Mouse (Mus musculus) midbrain, embryonic 15.5 days (tissue): ENCODE data around the gene Arpc1a. TPM values are rescaled to one million over a fixed set of nuclear protein-coding genes. Genes with fewer than 3 reads are reported as not detected.

ENCODE experiments used
- ATAC-seq: fragments of 200-750 bp; cut with Nextera tagmentation; replicated peaks from 2 replicates; pipeline ENCODE4 v1.8.0; 2017; ENCODE audit warnings: moderate TSS enrichment
- H3K27ac ChIP-seq: fragments of 300-500 bp; sonication (generic); 2 replicates; pipeline ENCODE4 v1.5.1; 2015; ENCODE audit warnings: mild to moderate bottlenecking, inconsistent platforms
- H3K27me3 ChIP-seq: fragments of 300-500 bp; sonication (generic); replicated peaks from 2 replicates; pipeline ENCODE4 v1.6.1; 2015; ENCODE audit warnings: inconsistent platforms
- H3K36me3 ChIP-seq: fragments of 300-500 bp; sonication (generic); replicated peaks from 2 replicates; pipeline ENCODE4 v1.6.1; 2015; ENCODE audit warnings: inconsistent platforms
- H3K4me1 ChIP-seq: fragments of 300-500 bp; sonication (generic); 2 replicates; pipeline ENCODE4 v1.6.1; 2015; ENCODE audit warnings: inconsistent platforms
- H3K4me2 ChIP-seq: fragments of 300-500 bp; sonication (generic); 2 replicates; pipeline ENCODE4 v1.6.1; 2015; ENCODE audit warnings: inconsistent platforms, mild to moderate bottlenecking, moderate library complexity
- H3K4me3 ChIP-seq: fragments of 300-500 bp; sonication (generic); 2 replicates; pipeline ENCODE4 v1.5.1; 2015; ENCODE audit warnings: mild to moderate bottlenecking, inconsistent platforms
- H3K9ac ChIP-seq: fragments of 300-500 bp; sonication (generic); 2 replicates; pipeline ENCODE4 v1.6.1; 2015; ENCODE audit warnings: mild to moderate bottlenecking, inconsistent platforms
- H3K9me3 ChIP-seq: fragments of 300-500 bp; sonication (generic); 2 replicates; pipeline ENCODE4 v1.6.1; 2016; ENCODE audit warnings: inconsistent platforms
- WGBS: fragments of 180-500 bp; shearing (Covaris S2); methylation state at CpG from one replicate; pipeline ENCODE4 v1.1.7; 2015; ENCODE audit warnings: mixed read lengths; 5-methylcytosine and 5-hydroxymethylcytosine counted together
- polyA plus RNA-seq: library from polyadenylated mRNA; unstranded; fragments of >200 nt; fragmentation: Nextera tagmentation; extraction: Ambion mirVana; gene quantifications from 2 replicates; pipeline ENCODE4 v1.2.1, GENCODE M21; 2015

The Arpc1a gene
- polyA plus RNA-seq, 1 experiment from 2014 or later = 263 TPM

DNA sequence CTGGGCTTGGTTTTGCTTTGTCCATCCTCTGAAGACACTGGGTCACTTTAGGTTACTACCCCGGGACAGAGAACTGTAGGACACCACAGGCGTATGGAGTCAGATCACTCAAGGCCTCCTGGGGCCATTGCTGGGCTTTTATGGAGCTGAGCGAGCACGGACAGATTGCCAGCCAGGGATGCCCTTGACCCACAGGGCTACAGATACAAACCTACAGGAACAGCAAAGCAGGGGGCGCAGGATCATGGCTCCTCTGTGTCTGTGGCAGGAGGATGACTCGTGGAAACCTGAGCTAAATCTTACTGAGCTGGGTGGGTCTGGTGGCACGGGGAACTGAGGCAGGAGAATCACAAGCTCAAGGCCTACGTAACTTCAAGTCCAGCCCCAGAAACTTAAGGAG lies 28.9 kb downstream of the Arpc1a start:
- Histone ChIP-seq H3K36me3 (peaks cover 26% of the 10 kb centered on the region), H3K4me2 (no peak overlapping the region), H3K27ac (no peak overlapping the region), H3K4me3 (no peak overlapping the region), H3K9me3 (no peaks in the 10 kb centered on the region), H3K27me3 (peaks cover 14% of the 10 kb centered on the region), H3K9ac (no peak overlapping the region), H3K4me1 (peaks cover 5% of the 10 kb centered on the region)
- no peak for ATAC-seq
- WGBS = 85% methylated on average over 8 of the region's 8 CpGs

DNA sequence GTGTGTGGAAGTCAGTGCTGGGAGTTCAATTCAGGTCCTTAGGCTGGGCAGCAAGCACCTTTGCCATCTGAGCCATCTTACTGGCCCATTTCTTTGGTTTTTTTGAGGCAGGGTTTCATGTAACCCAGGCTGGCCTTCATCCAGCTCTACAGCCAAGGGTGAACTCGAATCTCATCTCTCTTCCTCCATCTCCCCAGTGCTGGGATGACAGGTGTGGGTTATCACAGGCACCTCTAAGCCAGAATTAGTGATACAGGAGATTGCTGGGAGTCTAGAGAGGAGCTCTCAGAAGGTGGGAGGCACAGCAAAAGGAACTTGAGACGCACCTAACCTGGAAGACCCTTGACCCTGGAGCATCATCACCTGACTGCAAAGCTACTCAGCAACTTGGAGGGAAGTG lies 29.8 kb downstream of the Arpc1a start:
- peaks cover 5% of the 10 kb centered on the region for H3K4me1 ChIP-seq
- H3K4me2 ChIP-seq = peak overlapping the region; percentile 51; the same call in 1 of the 2 replicates
- peaks cover 18% of the 10 kb centered on the region for H3K36me3 ChIP-seq
- no peaks in the 10 kb centered on the region for H3K9me3 ChIP-seq
- no peak overlapping the region for H3K4me3 ChIP-seq
- H3K27ac ChIP-seq = no peak overlapping the region
- H3K9ac ChIP-seq = no peak overlapping the region
- 62% methylated on average over 2 of the region's 2 CpGs for WGBS
- no peak for ATAC-seq
- peaks cover 14% of the 10 kb centered on the region for H3K27me3 ChIP-seq

DNA sequence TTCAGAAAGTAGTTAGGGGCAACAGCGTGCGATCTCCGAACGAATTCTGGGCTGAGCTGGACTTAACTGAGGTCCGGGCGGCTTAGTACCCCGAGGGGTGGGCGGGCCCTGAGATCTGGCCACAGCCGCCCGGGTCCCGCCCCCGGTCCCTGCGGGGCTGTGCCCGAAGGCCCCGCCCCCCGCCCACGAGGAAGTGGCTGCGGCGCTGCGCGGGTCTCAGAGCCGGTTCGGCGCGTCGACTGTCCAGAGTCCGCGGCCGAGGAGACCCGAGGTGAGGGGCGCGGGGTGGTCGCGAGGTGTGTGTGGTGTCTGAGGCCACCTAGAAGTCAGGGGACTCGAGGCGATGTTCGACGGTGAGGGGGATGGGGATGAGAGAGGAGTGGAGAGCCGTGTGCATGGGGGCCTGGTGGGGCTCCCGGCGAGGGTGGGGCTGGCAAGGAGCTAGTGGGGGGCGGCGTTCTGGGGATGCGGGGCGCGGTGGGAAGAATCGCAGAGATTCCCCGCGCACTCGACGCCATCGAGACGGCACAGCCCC lies 30.5 kb downstream of the Arpc1a start, which contains the start of gene Arpc1b:
Gene Arpc1b (plus strand): TSS at position 145 of the 535 bp plus-strand sequence.
- WGBS = under 1% methylated on average over 53 of the region's 53 CpGs
- no peak within 1 kb of the TSS for H3K27ac ChIP-seq

DNA sequence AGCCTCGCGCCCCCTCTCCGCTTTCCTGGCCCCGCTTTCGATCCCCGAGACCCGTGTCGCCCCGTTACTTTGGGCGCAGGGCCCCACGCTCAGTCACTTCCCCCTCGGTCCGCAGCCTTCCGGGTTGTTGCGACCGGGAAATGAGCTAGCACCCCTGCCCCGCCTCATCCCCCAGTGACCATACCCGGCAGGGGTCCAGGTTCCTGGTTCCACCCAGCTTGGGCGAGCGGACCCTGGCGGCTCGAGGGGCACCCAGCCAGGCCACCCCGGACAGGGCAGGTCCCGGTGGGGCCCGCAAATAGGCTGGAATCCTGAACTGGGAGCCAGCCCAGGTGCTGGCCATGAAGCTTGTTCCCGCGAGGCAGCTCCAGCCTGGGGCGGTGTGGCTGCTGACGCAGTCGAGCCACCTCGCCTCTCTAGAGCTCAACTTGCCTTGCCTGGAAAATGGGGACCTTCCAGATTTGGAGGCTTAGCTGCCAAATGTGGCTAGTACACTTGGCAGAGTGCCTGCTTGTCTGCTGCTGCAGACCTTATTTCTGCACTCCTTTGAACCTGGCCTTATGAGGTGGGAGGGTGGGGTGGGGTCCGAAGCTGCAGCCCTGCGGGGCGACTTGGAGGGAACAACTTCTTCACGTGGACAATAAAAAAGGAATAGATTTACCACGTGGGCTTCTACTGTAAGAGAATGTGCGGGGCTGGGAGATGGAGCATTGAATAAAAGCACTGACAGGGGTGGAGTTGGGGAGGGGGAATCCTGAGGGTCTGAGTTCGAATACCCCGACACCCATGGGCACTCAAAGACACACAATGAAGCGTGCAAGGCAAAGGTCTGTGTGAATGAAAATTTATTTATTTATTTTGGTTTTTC lies 31.2 kb downstream of the Arpc1a start:
- H3K27ac ChIP-seq = no peak overlapping the region
- H3K4me1 ChIP-seq = peaks cover 5% of the 10 kb centered on the region
- H3K27me3 ChIP-seq = peaks cover 14% of the 10 kb centered on the region
- H3K9ac ChIP-seq = peak overlapping the region; percentile 30; the same call in 1 of the 2 replicates
- H3K4me2 ChIP-seq = peak overlapping the region; percentile 51
- 18% methylated on average over 40 of the region's 40 CpGs for WGBS
- peaks cover 9% of the 10 kb centered on the region for H3K36me3 ChIP-seq
- H3K4me3 ChIP-seq = peak overlapping the region; percentile 39
- no peaks in the 10 kb centered on the region for H3K9me3 ChIP-seq
- ATAC-seq = peak; percentile 22; the same call in 1 of the 2 replicates

More for the DNA sequence above, 30.5 kb downstream of the Arpc1a start, which contains the start of gene Arpc1b:
- peak; percentile 48 for ATAC-seq
- Histone ChIP-seq H3K4me1 (peaks cover 5% of the 10 kb centered on the region), H3K9ac (peak within 1 kb of the TSS; percentile 30; the same call in 1 of the 2 replicates), H3K36me3 (peaks cover 12% of the 10 kb centered on the region), H3K27me3 (peaks cover 14% of the 10 kb centered on the region), H3K4me3 (peak within 1 kb of the TSS; percentile 39), H3K9me3 (no peaks in the 10 kb centered on the region), H3K4me2 (peak within 1 kb of the TSS; percentile 51)

DNA sequence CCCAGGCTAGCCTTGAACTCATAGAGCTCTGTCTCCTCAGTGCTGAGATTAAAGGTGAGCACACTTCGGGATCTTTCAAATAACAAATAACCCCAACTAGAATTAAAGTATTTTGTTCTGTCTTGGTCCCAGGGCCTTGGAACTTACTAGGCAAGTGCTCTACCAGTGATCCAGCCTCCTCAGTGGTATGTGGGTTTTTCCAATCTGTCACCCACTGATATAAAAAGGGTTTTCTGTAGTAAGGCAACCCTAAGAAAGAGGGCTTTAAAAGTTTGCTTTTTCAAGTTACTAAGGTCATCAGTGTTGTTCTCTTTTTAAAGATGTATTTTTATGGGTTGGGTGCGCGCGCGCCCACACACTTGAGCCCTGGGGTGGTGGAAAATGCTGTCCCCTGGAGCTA lies 32.1 kb downstream of the Arpc1a start:
- peaks cover 14% of the 10 kb centered on the region for H3K27me3 ChIP-seq
- no peak overlapping the region for H3K27ac ChIP-seq
- H3K4me1 ChIP-seq = peaks cover 5% of the 10 kb centered on the region
- no peaks in the 10 kb centered on the region for H3K9me3 ChIP-seq
- no peak for ATAC-seq
- H3K9ac ChIP-seq = no peak overlapping the region
- WGBS = 94% methylated on average over 5 of the region's 5 CpGs
- no peak overlapping the region for H3K4me3 ChIP-seq
- no peak overlapping the region for H3K4me2 ChIP-seq
- H3K36me3 ChIP-seq = peaks cover under 1% of the 10 kb centered on the region; the same call in 1 of the 2 replicates

DNA sequence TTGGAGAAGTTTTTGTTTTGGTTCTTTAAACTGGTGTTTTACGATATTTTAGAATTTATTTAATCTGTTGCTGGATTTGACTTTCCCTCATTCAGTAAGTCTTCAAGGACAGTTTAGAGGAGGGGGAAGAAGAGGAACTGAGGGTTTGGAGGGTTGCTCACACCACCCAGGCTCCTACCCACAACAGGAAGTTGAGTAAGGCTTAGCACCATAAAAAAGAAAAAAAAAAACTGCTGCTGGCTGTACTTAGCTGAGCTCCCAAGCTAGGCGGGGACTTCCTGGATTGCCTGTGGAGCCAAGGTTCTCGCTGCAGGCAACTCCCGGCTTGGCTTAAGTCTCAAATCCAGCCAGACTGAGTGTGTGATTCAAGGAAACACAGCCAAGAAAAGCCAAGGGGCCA lies 32.7 kb downstream of the Arpc1a start:
- no peak overlapping the region for H3K27ac ChIP-seq
- WGBS = 50% methylated on average over 4 of the region's 4 CpGs
- H3K27me3 ChIP-seq = peaks cover 14% of the 10 kb centered on the region
- no peaks in the 10 kb centered on the region for H3K36me3 ChIP-seq
- ATAC-seq = no peak
- no peak overlapping the region for H3K4me2 ChIP-seq
- no peak overlapping the region for H3K4me3 ChIP-seq
- no peak overlapping the region for H3K9ac ChIP-seq
- H3K9me3 ChIP-seq = no peaks in the 10 kb centered on the region
- H3K4me1 ChIP-seq = peaks cover 5% of the 10 kb centered on the region

DNA sequence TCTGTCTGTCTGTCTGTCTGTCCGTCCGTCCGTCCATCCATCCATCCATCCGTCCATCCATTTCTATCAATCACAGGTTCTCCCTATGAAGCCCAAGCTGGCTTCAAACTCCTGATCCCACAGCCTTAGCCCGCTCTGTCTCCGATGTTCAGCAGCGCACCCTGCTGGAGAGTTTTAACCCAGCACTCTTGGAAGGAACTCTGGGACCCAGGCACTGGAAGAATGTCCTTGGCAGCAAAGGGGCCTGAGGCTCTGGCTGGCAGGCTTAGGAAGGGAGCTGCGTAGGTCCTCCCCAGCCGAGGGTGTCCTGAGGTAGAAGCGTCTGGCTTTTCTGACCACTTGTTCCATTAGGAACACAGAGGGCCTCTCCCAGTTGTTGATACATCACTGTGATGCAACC lies 33.3 kb downstream of the Arpc1a start:
- H3K4me3 ChIP-seq = no peak overlapping the region

DNA sequence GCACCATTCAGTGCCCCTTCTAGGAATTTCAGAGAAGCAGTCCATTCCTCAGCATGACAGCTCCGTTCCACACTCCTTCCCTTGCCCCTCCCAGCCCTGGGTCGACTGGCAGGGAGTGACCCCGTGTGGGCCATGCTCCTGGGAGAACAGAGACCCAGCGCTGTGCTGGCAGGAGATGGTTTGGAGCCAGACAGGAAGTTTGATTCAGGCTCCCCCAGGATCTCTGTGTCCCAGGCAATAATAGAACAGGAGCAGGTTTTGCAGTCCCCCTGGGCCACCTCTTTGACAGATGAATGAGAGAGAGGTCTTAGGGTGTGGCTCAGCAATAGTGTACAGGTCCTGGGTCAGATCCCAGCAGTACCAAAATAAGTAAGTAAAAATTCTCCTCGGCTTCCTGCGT lies 34.4 kb downstream of the Arpc1a start:
- no peaks in the 10 kb centered on the region for H3K36me3 ChIP-seq
- H3K27ac ChIP-seq = no peak overlapping the region
- H3K9ac ChIP-seq = no peak overlapping the region
- H3K4me3 ChIP-seq = no peak overlapping the region
- WGBS = 73% methylated on average over 6 of the region's 6 CpGs
- peaks cover 5% of the 10 kb centered on the region for H3K4me1 ChIP-seq
- H3K9me3 ChIP-seq = no peaks in the 10 kb centered on the region
- peaks cover 14% of the 10 kb centered on the region for H3K27me3 ChIP-seq
- no peak overlapping the region for H3K4me2 ChIP-seq
- ATAC-seq = no peak

More for the DNA sequence above, 33.3 kb downstream of the Arpc1a start:
- Histone ChIP-seq H3K4me2 (no peak overlapping the region), H3K27ac (no peak overlapping the region), H3K9me3 (no peaks in the 10 kb centered on the region), H3K4me1 (peaks cover 5% of the 10 kb centered on the region), H3K27me3 (peaks cover 14% of the 10 kb centered on the region), H3K9ac (no peak overlapping the region), H3K36me3 (no peaks in the 10 kb centered on the region)
- ATAC-seq = no peak
- 36% methylated on average over 10 of the region's 10 CpGs for WGBS

DNA sequence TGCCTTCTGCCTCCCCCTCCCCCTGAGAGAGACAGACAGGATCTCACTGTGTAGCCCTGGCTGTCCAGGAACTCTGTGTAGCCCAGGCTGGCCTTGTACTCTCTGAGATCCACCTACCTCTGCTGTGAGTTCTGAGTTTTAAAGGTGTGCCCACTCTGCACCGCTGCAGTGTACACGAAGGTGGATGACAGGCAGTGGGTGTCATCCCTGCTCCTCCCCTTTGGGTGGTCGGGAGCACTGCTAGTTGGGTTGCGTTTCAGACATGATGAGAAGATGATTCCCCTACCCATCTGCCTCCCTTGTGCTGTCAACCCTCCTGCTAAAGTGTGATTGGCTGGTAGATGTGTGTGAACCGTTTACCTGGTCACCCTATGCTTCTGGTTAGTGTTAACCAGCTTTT lies 34.8 kb downstream of the Arpc1a start:
- WGBS = 88% methylated on average over 5 of the region's 5 CpGs
- Histone ChIP-seq H3K36me3 (no peaks in the 10 kb centered on the region), H3K27ac (no peak overlapping the region), H3K4me1 (peaks cover 5% of the 10 kb centered on the region), H3K9ac (no peak overlapping the region), H3K4me2 (no peak overlapping the region), H3K4me3 (no peak overlapping the region), H3K9me3 (no peaks in the 10 kb centered on the region), H3K27me3 (peaks cover 13% of the 10 kb centered on the region)
- ATAC-seq = no peak

DNA sequence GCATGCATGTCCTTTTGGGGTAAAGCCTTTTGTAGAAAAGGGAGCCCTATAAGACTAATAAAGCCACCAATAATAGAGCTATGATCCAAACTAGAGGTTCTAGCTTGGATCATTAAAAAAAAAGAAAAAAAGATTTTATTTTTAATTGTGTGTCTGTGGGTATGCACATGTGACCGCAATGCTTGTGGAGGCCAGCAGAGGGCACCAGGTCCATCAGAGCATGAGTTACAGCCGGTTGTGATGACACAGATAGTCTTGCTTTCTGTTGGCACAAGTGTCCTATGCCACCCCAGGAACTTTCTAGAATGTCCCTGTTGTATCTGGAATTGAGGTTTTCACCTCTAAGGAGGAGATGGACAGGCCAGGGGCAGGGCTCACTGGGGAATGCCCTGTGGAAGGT lies 35.8 kb downstream of the Arpc1a start:
- Histone ChIP-seq H3K4me3 (no peak overlapping the region), H3K27ac (no peak overlapping the region), H3K4me2 (no peak overlapping the region), H3K9me3 (no peaks in the 10 kb centered on the region), H3K27me3 (peaks cover 9% of the 10 kb centered on the region), H3K9ac (no peak overlapping the region), H3K4me1 (peaks cover 4% of the 10 kb centered on the region), H3K36me3 (no peaks in the 10 kb centered on the region)
- WGBS = 89% methylated on average over 2 of the region's 2 CpGs
- no peak for ATAC-seq

DNA sequence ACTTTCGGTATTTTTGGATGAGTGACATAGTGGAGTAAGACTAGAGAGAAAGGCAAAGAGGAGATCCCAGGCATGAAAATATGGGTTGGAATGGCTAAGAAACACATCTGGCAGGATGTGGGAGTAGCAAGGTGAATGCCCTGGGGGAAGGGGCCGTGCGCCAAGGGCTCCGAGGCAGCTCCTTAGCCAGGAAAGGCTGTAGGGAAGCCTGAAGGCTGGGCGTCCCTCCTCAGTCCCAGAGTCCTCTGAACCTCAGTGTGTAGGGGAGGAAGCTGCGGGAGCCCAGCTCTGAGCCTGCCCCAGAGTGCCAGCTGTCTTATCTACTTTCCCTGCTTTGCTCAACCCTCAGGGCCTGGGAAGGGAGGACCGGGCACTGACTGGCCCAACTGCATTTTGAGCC lies 37.3 kb downstream of the Arpc1a start:
- no peak overlapping the region for H3K9ac ChIP-seq
- peaks cover 4% of the 10 kb centered on the region; the same call in 1 of the 2 replicates for H3K36me3 ChIP-seq
- no peaks in the 10 kb centered on the region for H3K4me1 ChIP-seq
- no peak overlapping the region for H3K4me3 ChIP-seq
- 75% methylated on average over 7 of the region's 7 CpGs for WGBS
- H3K9me3 ChIP-seq = no peaks in the 10 kb centered on the region
- no peaks in the 10 kb centered on the region for H3K27me3 ChIP-seq
- no peak overlapping the region for H3K4me2 ChIP-seq
- no peak overlapping the region for H3K27ac ChIP-seq
- ATAC-seq = no peak

DNA sequence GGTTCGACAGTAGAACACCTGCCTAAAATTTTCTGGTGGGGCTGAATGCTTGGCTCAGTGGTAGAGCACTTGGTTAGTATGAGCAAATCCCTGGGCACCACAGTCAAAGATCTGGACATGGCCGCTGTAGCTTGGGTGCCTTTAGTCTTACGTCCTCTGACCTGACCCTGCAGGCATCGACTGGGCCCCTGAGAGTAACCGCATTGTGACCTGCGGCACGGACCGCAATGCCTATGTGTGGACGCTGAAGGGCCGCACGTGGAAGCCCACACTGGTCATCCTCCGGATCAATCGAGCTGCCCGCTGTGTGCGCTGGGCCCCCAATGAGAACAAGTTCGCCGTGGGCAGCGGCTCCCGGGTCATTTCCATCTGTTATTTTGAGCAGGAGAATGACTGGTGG lies 39.8 kb downstream of the Arpc1a start:
- H3K4me3 ChIP-seq = no peak overlapping the region
- WGBS = 94% methylated on average over 19 of the region's 19 CpGs
- ATAC-seq = no peak
- no peak overlapping the region for H3K4me2 ChIP-seq
- H3K9ac ChIP-seq = no peak overlapping the region
- no peak overlapping the region for H3K27ac ChIP-seq
- no peaks in the 10 kb centered on the region for H3K4me1 ChIP-seq
- peaks cover 6% of the 10 kb centered on the region; the same call in 1 of the 2 replicates for H3K36me3 ChIP-seq
- no peaks in the 10 kb centered on the region for H3K27me3 ChIP-seq
- no peaks in the 10 kb centered on the region for H3K9me3 ChIP-seq
